Mouse (Mus musculus): ENCODE results near the gene Abr. TPM values are rescaled to one million over a fixed set of nuclear protein-coding genes. Genes with fewer than 3 reads are reported as not detected.

Gene Abr
- total RNA-seq (2012; rRNA removed) (3.3 and 3.8 TPM in 2 replicates), polyA plus RNA-seq (2012; ENCODE audit: insufficient read depth in 1 of 2, insufficient read length in 2 of 2, low read depth in 1 of 2, low replicate concordance in 2 of 2, missing spikeins in 1 of 2) (1 to 10 TPM in 1 of 2 experiments, not detected in 1; 8.8 TPM)

- no peak within 1 kb of the TSS for H3K9ac ChIP-seq (ENCODE audit: control insufficient read depth, low read depth, low read length, poor library complexity, severe bottlenecking)
- DNase-seq (ENCODE audit: low read depth, low spot score): no peak
- H3K79me2 ChIP-seq (ENCODE audit: control insufficient read depth, insufficient read depth, low read length, poor library complexity): no peaks in the 10 kb centered on the region
- no peak within 1 kb of the TSS for H3K4me3 ChIP-seq (ENCODE audit: control insufficient read depth in 1 of 2, insufficient read depth in 1 of 2, low read depth in 2 of 2, low read length in 2 of 2)
- no peaks in the 10 kb centered on the region for H3K4me1 ChIP-seq (ENCODE audit: control insufficient read depth in 1 of 2, insufficient read depth in 2 of 2, low read length in 2 of 2)
- peaks cover 0 to 1% of the 10 kb centered on the region in 2 experiments; a peak in 1 of 4 replicates for H3K27me3 ChIP-seq (ENCODE audit: control insufficient read depth in 1 of 2, insufficient read depth in 2 of 2, low read length in 2 of 2)
- TF ChIP-seq NRF1 (IDR thresholded peaks at IDR 0.05; ENCODE audit: insufficient read depth, low read depth, low read length, poor library complexity, severe bottlenecking): no peak
- no peak for TF ChIP-seq MYB (IDR thresholded peaks at IDR 0.05; ENCODE audit: low read depth, low read length)
- no peak for TF ChIP-seq RAD21 (IDR thresholded peaks at IDR 0.05; ENCODE audit: low read depth, low read length)
- TF ChIP-seq MAX (IDR thresholded peaks at IDR 0.05; ENCODE audit: low read length): no peak
- no peak for TF ChIP-seq JUND (IDR thresholded peaks at IDR 0.05; ENCODE audit: low read depth, low read length)
- H3K27ac ChIP-seq (ENCODE audit: control insufficient read depth, low read depth, low read length): no peak within 1 kb of the TSS
- H3K9me3 ChIP-seq (replicated peaks; ENCODE audit: insufficient read depth, low read length): no peaks in the 10 kb centered on the region
- H3K36me3 ChIP-seq (ENCODE audit: control insufficient read depth in 1 of 2, insufficient read depth in 2 of 2, low read length in 2 of 2): no peaks in the 10 kb centered on the region
These were observed at the start of gene Abr for GRCm38 (mm10) chr11:76622152-76622565. TSS of gene Abr (minus strand) at chr11:76622314.

GRCm38 (mm10) chr11:76667807-76668206, 45.7 kb upstream of the Abr start:
- Histone ChIP-seq H3K27ac (ENCODE audit: control insufficient read depth, low read depth, low read length) (no peak overlapping the region), H3K9me3 (replicated peaks; ENCODE audit: insufficient read depth, low read length) (no peaks in the 10 kb centered on the region), H3K36me3 (ENCODE audit: control insufficient read depth in 1 of 2, insufficient read depth in 2 of 2, low read length in 2 of 2) (no peaks in the 10 kb centered on the region), H3K4me1 (ENCODE audit: control insufficient read depth in 1 of 2, insufficient read depth in 2 of 2, low read length in 2 of 2) (no peaks in the 10 kb centered on the region), H3K27me3 (ENCODE audit: control insufficient read depth in 1 of 2, insufficient read depth in 2 of 2, low read length in 2 of 2) (peaks cover 0 to 8% of the 10 kb centered on the region in 2 experiments), H3K4me3 (ENCODE audit: control insufficient read depth in 1 of 2, insufficient read depth in 1 of 2, low read depth in 2 of 2, low read length in 2 of 2) (no peak overlapping the region), H3K9ac (ENCODE audit: control insufficient read depth, low read depth, low read length, poor library complexity, severe bottlenecking) (no peak overlapping the region), H3K79me2 (ENCODE audit: control insufficient read depth, insufficient read depth, low read length, poor library complexity) (no peaks in the 10 kb centered on the region)
- TF ChIP-seq POLR2AphosphoS2 (IDR thresholded peaks at IDR 0.05; ENCODE audit: low read length) (no peak), CTCF (IDR thresholded peaks at IDR 0.05 in 2 of 3, conservative IDR thresholded peaks at IDR 0.05 in 1 of 3; ENCODE audit: control insufficient read depth in 1 of 3, insufficient read depth in 1 of 3, low read depth in 2 of 3, low read length in 3 of 3, poor library complexity in 1 of 3, severe bottlenecking in 1 of 3) (no peak), GABPA (IDR thresholded peaks at IDR 0.05; ENCODE audit: low read depth, low read length) (no peak), RAD21 (IDR thresholded peaks at IDR 0.05; ENCODE audit: low read depth, low read length) (no peak), JUND (IDR thresholded peaks at IDR 0.05; ENCODE audit: low read depth, low read length) (no peak), MAZ (IDR thresholded peaks at IDR 0.05; ENCODE audit: low read depth, low read length) (no peak), USF2 (IDR thresholded peaks at IDR 0.05; ENCODE audit: borderline replicate concordance in 1 of 2, insufficient read depth in 1 of 2, low read depth in 1 of 2, low read length in 2 of 2) (no peak), CHD2 (IDR thresholded peaks at IDR 0.05; ENCODE audit: low read length) (no peak)
- no peak for DNase-seq (ENCODE audit: low read depth, low spot score)

GRCm38 (mm10) chr11:76666002-76666649, 44.0 kb upstream of the Abr start:
- no peak for DNase-seq (ENCODE audit: low read depth, low spot score)
- Histone ChIP-seq H3K36me3 (ENCODE audit: control insufficient read depth in 1 of 2, insufficient read depth in 2 of 2, low read length in 2 of 2) (no peaks in the 10 kb centered on the region), H3K4me3 (ENCODE audit: control insufficient read depth in 1 of 2, insufficient read depth in 1 of 2, low read depth in 2 of 2, low read length in 2 of 2) (no peak overlapping the region), H3K4me1 (ENCODE audit: control insufficient read depth in 1 of 2, insufficient read depth in 2 of 2, low read length in 2 of 2) (no peaks in the 10 kb centered on the region), H3K79me2 (ENCODE audit: control insufficient read depth, insufficient read depth, low read length, poor library complexity) (no peaks in the 10 kb centered on the region), H3K27me3 (ENCODE audit: control insufficient read depth in 1 of 2, insufficient read depth in 2 of 2, low read length in 2 of 2) (peaks cover 0 to 5% of the 10 kb centered on the region in 2 experiments), H3K9me3 (replicated peaks; ENCODE audit: insufficient read depth, low read length) (no peaks in the 10 kb centered on the region), H3K27ac (ENCODE audit: control insufficient read depth, low read depth, low read length) (no peak overlapping the region), H3K9ac (ENCODE audit: control insufficient read depth, low read depth, low read length, poor library complexity, severe bottlenecking) (no peak overlapping the region)
- TF ChIP-seq CHD2 (IDR thresholded peaks at IDR 0.05; ENCODE audit: low read length): no peak
- TF ChIP-seq BHLHE40 (IDR thresholded peaks at IDR 0.05; ENCODE audit: borderline replicate concordance, low read depth, low read length): no peak
- no peak for TF ChIP-seq CHD1 (IDR thresholded peaks at IDR 0.05; ENCODE audit: low read depth, low read length)

All from MEL (cell line).